Mouse (Mus musculus) urinary bladder, postnatal 25 days (tissue): ENCODE measurements at regions not wholly inside any gene's neighbourhood (a gene's known extent, or its start where the extent isn't known, plus 50 kb on each side); places are given as distances from the start of the nearest gene placed in this dataset.

ENCODE experiments used
- DNase-seq: peaks from one replicate; pipeline ENCODE4 v3.0.0; 2022; ENCODE audit warnings: low spot score

DNA sequence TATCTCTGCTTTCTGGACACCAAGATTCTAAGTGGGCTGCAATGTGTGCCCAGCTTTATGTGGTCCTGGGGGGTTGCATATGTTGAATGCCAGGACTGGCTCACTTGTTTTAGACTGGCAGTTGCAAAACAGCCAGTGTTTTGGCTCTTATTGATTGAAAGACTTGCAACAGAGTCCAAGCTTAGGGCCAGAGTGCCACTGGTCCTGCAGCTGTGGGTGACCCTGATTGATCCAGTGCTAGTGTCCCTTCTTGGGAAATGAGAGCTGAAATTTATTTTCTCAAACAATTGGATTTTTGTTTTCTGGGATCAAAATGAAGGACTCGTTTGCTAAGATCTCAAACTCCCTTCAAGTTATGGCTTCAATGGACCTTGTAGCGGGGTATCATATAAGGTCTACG is 603.4 kb downstream of the Epha4 start:
- no peak for DNase-seq

DNA sequence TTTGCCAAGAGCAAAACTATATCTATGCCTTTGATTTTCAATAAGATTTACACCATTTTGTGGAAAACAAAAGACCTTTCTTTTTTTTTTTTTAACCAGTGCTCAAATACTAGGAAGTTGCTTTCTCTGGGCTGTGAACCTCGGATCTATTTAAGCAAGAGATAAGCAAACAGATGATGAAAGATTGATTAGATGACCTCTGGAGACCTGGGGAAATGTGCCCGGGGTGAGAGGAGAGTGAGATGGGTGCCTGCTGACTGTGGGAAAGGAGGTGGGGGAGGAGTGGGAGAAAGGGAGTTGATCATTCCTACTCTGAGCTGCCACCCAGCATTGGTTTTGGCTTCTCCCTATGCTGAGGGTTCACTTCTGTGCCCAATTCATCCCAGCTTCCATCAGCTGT is 595.3 kb downstream of the Epha4 start:
- DNase-seq, result no peak

DNA sequence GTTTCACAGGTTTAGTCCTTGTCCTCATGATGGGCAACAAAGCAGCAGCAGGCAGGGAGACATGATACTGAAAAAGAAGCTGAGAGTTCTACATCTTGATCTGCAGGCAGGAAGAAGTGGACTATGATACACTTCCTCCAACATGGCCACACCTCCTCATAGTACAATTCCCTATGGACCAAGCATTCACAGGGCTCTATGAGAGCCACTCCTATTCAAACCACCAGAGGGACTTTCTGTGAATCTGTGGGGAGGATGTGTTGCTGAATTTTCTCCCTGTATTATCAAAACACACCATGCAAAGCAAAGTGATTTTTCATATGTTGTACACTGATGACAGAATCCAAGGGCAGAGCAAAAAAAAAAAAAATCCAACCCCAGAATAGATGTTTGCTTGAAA is 594.3 kb downstream of the Epha4 start:
- no peak for DNase-seq

DNA sequence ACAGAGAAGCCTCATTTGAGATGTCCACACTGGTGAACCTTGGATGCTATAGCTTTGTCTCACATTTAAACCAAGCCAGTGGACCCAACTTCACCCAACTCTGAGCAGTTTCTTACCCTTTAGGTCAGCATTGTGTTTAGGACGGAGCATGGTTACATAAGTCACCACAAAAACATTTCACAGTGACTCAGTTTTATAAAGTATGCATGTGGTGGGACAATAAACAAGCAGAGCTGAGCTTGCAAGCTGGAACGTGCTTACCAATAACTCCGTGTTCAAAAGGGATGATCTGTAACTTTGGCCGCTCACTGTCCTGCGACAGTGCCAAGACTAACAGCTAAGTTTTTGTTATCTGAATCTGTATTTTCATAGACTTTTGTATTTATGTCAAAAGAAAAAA is 587.8 kb downstream of the Epha4 start:
- DNase-seq, result no peak

DNA sequence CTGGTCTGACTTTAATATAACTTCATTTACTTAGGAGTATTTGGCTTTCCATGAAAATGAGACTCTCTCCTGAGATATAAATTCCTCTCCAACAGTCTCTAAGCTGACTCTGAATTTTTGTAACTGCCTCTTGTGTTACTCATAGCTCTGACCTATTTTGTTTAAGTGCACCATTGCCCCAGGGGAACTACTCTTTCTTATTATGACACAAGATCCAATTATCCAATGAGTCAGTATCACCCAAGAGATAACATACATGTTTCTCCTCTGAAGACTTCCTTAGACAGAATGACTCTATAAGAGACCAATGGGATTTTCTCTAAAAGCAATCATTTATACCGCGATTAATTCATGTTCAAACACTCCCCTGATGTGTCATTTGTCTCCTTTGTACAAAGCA is 586.9 kb downstream of the Epha4 start:
- no peak for DNase-seq

DNA sequence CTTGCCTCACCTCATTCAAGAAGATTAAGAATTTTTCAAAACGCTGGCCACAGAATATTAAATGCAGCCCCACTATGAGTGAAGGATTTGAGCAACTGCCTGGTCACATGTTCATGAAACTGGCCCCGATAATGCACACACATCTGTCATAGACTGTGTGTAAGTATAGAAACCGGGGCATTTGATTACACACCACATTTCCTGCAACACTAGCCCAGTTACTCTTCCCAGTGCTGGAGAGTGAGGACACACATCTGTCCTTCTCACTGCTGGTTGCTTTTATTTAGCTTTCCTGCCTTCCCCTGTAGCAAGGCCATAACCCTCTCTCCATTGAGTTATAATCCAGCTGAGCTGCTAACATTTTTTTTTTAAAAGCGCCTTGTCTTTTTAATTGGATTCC is 581.4 kb downstream of the Epha4 start:
- DNase-seq, result no peak

DNA sequence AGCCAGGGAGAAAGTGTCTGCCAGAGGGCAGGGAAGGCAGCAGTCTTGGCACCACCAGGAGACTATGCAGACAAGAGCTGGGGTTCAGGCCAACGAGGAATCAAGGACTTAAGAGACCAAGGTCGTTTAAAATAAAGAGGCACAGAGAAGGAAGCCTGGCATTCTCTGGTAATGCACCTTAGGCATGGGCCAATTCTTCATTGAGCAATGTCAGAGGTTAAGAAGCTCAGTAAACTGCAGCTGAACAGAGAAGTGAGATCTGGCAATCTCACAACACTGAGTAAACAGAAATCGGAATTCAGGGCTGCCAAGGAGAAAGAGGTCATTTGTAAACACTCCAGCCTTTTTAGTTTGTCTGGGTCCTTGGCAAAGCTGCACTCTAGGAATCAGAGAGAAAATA is 572.2 kb downstream of the Epha4 start:
- DNase-seq, result no peak

DNA sequence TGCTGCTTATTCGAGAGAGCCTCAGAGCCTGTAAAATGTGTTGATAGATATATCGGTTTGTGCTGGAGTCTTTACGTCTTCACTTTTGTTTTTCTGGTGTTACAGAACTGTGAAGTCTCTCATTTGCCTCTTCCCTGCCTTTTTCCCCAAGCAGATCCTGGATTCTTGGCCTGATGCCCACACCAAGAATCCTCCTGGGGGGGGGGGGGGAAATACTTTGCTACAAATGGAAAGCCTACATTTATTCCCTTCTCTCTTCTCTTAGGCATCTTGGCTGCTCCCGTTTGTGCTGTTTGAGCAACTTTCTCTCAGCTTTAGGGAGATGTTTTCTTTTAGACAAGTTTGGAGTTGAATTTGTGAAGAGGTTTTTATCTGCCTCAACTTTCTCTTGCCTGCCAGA is 570.8 kb downstream of the Epha4 start:
- no peak for DNase-seq

DNA sequence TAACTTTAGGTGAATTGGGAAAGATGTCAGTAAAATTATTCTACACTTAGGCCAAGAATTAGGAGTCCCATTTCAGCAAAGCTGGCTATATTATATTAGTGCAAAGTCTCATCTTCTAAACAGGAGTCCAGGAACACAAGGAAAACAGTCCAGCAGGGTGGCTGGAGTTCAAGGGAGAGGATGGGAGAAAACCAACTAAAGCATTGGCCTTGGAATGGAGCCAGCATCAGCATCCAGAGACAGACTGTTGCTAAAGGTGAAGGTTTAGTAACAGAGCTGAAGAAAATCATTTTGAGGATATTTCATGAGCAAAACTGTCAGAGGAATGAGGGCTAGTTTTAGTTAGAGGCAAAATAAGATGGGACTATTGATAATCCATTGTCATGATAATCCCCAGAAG is 559.9 kb downstream of the Epha4 start:
- no peak for DNase-seq

DNA sequence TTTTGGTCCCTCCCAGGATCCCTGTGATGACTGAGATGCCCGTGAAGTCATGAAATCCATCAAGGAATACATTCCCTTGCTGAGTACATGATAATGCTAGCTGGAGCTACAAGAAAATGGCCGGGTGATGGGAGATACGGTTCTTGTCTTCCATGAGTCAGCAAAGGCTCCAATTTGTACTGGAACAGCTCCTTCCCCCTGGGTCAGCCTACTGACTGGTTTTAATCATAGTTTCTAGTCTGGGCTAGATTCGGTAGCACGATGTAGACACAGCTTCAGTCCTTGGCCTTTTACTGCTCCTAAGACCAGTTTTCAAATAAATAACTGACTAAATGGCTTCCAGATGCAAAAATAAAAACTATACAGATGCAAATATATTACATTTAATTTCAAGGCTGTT is 557.5 kb downstream of the Epha4 start:
- no peak for DNase-seq

DNA sequence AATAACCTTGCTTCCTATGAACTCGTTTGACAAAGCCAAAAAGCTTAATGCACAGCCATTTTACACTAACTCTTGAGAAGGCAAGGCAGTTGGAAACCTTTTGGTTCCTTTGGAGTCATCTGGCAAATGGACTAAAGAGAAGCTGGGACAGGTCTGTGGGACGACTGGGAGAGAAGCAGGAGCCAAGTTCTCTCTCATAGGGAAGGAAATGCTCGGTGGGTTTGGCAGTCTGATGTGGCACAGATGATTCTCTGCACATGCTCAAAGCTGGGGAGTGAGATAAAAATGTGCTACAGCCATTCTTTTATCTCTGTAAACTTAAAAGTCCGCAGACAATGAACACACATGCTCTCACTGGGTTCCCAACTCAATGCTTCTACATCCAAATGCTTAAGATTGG is 556.2 kb downstream of the Epha4 start:
- DNase-seq, result no peak

DNA sequence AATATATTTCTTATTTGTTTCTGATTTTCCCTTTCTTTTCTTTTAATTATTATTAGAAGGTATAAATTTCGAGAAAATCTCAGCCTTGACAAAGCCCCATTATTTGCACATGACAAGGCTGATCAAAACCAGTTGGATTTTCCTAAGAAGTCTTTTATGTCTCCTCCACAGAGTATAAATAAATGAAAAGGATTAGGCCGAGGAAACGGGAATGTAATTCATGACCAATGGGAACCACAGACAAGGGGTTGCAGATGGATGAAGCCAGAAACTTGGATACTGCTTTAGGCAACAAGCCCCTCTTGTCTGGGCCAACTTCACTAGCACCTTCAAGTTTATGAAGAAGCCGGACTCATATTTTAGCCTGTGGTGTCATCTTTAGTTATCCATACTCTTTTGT is 542.4 kb downstream of the Epha4 start:
- no peak for DNase-seq

DNA sequence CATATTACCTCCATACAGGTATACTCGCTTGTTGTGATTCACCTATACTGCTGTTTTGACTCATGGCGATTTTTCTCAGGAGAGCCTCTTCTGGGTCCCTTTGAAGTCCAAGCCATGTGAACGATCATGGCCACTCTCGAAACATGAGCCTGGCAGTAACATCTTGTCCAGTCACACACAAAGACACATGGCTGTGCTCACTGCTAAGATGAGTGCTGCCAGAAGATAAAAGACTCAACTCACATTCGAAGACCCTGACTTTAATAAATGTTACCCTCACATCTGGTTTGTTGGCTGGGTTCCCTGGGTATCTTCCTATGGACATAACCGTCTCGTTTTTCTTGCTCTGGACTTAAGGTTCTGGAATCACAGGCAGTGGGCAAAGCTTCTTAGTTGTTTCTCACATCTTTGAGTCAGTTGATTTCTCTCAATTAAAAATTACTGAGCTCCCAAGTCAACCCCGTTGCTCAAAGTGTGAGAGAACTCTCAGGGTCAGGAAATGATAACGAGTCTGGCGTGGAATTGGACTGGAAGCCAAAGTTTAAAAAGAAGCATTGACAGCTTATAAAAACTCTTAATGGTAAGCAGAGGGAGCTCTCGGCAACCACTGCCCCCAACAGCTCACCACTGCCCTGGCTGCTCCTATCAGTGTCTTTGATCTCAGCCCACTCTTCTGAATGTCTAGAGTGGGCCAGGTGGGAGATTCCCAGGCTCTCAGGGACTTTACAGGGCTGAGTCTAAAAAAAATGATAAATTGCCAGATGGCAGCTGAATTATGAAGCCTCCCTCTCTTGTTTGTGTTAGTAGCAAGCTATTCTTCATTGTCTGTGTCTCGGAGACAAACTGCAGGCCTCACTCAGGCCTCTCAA is 539.6 kb downstream of the Epha4 start:
- DNase-seq, result no peak

DNA sequence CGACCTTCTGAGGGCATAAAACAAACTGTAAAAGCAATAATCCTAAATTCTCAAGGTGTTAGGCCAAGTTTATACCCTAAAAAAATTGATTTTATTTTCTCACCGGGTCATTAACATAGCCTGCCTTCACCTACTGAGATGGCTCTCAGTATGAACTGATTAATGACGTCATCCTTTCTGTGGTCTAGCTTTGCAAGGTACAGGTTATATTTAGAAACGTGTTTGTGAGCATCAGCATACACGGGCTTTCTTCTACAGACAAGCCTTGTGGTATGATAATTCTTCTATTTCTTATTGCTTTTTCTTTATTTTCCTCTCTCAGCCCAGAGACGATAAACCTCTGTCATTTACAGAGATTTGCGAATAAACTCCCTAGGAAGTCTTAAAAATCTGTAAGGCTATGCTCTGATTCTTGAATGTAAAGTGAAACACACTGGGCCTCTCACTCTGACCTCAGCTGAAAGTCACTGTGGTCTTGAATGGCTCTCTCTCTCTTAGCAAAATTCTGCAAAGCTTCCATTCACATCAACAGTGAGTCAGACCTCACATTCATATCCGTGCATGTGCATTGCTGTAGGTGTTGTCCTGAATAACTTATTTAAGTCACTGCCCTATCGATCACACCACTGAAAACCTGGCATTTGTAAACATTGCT is 534.3 kb downstream of the Epha4 start:
- no peak for DNase-seq

DNA sequence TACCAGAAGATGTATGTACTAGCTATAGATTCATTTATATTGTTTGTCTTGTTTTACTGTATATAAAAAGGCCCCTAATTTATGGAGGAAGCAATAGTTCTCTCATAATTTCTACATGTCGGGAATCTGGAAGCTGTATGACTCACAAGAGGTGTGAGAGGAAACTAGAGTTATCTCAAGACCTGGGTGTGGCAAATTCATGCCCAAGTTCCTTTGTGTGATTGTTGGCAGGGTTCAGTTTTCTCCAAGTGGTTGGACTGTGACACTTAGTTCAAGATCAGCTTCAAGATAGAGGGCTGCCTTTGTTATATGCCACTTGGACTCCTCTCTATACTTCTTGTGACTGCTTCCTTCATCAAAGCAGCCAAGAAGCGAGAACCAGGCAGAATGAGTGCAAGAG is 521.1 kb downstream of the Epha4 start:
- no peak for DNase-seq

DNA sequence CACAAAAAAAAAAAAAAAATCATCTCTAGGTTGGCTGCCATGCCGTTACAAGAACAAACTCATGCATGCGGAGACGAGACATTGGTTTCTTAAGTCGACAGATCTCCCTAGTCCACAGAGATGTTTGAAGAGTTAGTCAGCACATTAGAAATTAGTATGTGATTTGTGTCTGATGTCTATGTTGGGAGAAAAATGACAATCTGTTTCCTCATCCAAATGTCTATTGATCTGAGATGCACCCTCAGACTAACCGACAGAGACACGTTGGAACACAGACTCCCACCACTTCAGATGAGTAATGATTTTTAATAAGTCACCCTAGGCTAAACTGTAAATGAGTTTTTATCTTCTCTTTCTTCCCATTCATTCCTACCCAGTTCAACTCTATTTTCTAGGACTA is 506.9 kb downstream of the Epha4 start:
- no peak for DNase-seq

DNA sequence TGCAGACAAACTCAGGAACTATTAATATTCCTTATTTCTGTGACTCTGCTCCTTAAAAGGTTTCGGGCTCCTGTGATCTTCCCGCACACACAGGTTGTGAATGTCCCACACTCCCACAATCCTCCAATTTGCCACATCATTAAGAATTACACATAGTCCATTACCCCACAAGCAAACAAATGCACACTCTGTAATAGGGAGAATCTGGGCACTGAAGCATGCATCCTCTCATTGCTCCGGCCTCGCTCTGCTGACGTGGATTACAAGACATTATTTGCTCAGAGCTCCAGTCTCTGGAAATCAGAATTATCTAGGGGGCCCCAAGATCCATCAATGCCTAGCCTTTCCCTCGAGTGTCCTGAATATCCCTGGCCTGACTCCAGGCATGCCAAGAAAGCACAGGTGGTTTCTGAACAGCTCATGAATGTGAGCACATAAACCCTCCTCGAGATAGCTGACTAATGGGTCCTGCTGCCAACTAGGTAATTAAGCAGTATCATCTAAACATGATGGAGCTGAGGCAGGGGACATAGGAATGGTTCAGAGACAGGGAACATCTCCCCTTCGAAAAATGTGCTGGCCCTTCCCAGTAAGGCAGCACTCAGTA is 504.2 kb downstream of the Epha4 start:
- DNase-seq, result no peak

DNA sequence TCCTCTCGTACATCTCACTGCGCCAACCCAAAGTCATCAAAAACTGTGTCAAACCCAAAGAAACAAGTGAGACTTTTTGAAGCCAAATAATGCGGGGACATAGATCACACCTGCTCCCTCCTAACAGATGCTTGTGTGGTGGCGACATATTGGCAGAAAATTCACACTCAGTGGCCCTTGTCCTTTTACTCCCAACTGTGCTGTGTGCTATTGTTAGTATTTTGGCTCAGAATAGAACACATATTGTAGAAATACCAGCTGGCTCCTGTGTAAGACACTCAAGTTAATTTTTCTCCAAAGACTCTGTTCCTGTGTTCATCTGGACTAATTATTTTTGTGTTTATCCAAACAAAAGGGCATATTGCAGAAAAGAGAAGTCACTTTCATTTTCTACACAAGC is 487.2 kb downstream of the Epha4 start:
- no peak for DNase-seq

DNA sequence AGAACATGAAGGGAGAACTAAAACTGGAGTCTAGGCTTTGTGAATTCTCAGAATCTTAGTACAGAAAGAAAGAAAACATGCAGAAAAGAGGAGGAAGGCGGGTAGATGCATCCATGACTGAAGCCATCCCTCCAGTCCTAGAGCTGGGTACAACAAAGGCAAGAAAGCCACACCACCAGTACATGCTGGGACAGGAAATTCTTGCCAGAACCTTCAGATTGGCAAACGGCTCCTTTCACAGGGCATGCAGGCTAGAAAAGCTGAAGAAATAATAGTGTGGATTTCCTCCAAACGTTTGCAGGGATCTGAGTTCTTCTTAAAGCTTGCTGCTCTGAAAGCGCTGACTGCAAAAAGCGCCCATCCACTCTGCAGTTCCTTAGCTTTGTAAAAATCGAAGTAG is 486.7 kb downstream of the Epha4 start:
- no peak for DNase-seq

DNA sequence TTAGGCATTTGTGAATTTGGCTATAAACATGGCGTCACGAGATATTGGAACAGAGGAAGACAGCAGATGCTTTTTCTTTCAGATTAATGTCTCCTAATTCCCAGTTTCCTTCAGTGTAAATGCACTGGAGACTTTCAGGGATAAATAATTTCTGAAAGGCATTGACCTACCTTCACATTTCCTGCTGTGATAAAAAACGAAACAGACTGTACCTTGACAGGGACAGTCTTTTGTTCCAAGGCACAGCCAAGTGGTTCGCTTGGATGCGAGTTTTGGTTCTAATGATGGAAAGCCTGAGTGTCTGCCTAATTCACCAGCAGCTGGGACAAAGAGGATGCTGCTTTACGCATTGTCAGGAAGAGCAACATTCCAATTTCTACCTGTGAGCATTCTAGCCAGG is 485.8 kb downstream of the Epha4 start:
- DNase-seq, result no peak

DNA sequence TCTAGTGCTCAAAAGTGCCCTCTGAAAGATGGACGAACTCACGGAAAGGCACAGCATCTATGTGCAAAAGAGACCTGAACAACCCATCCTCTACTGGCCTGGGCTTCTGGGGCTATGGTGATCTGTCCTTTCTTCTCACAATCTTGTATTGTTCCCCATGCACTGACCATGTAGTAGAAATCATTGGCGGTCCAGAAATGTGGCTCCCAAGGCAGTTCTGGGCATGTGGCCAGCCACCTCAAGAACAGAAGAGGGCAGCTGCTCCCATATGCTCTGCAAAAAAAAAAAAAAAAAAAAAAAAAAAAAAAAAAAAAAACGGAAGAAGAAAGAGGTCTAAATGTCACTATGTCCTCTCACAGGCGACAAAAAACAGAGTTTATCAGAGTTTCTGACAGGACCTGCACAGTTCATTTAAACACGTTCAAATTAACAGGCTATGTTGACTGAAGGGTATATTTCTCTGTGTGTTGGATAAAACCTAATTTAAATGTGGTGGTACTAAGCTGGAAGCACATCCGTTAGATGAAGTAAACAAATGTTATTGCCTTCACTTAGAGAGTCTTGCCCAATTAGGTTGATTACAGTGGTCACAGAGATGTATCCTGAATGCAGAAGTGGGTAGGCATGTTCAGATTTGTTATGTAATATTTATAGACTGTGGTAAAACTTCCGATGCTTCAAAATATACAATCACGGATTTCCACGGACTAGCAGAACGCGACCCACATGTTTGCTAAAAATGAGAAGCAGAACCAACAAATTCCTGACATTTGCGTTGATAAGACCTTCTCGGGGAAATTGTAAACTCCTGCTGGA is 470.9 kb downstream of the Epha4 start:
- DNase-seq, result no peak

DNA sequence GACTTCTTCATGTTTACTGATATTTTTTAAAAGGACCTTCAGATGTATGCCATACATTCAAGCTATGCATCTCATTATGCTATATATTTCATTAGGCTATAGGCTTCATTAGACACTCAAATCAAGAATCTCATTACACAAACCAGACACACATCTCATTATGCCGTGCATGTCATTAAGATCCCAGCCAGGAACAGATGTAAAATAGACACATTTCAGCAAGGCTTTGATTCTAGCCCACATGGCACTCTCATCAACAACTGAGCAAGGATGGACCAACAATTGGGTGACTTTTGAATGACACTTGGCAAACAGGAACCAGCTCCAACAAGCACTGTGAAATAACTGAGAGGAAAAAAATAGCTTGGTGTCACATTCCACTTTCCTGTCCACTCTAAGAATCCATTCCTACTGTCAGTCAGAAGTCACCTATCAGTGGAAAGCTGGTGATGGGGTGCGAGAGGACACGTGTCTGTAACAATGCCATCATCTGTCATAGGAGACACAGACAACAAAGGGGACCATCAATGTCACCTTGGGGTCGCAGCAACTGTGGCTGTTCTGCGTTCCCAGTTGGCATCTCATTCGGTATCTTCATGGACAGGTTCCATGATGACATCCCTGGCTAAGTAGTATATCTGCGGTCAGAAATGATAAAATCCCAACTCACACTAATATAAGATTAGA is 466.0 kb downstream of the Epha4 start:
- no peak for DNase-seq
